ENCODE assay signal across 9 mouse cellular contexts in the genomic region with DNA sequence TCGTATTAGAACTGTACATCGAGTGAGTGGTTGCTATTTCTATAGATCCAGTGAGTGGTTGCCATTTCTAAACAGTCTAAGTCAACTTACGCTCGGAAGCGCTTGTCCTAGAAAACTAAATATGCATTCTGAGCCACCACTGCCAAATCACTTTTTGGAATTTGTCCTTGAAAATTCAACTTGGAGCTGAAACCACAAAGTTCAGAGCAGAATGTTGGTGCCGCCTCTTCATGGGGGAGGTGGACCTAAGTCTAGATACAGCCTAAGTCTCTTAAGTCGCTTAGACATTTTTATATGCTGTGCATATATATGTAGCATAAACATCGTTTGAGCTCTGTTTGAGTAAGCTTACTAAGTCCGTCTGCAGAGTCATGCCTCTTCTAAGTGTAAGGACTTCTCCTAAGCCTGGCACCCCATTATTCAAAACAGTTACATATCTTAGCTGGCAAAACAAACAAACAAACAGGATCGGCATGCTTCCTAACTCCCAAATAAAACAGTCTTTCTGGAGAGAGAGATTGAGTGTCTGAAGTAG. TPM values are rescaled to one million over a fixed set of nuclear protein-coding genes. Genes with fewer than 3 reads are reported as not detected.
DNase-seq lines count a peak whose midpoint lies in the region; ATAC-seq lines count a peak whose summit lies in the region.
"Had no signal": no experiment of that assay in that cellular context is flagged by ENCODE, and none has a peak within 500 bp of the region (broad histone marks: within the 10 kb centered on the region; RNA-seq: fewer than 3 reads in every experiment).

No protein-coding gene starts in this region.

- H3K9ac ChIP-seq in liver, embryonic 12.5 days: no peak overlapping the region
- H3K9ac ChIP-seq in forebrain, embryonic 12.5 days: 0 out of 2 replicates have a peak overlapping the region, but pooled peaks have one; percentile 21
- H3K9ac ChIP-seq in midbrain, embryonic 13.5 days (replicated peaks): no peak overlapping the region
- H3K9ac ChIP-seq: liver, embryonic 14.5 days had no signal

- no peak for ATAC-seq in liver, embryonic 12.5 days
- ATAC-seq in forebrain, embryonic 12.5 days (ENCODE audit: low FRiP score): no peak
- no peak for ATAC-seq in midbrain, embryonic 13.5 days

- H3K4me1 ChIP-seq in liver, embryonic 12.5 days: peaks cover 12% of the 10 kb centered on the region
- H3K4me1 ChIP-seq in forebrain, embryonic 12.5 days: peaks cover 10% of the 10 kb centered on the region
- peaks cover 12% of the 10 kb centered on the region for H3K4me1 ChIP-seq in midbrain, embryonic 13.5 days (replicated peaks)

- intact Hi-C loops in gastrocnemius, postnatal 36 days (cut with DNase I): loop anchor here (5.0 to 10.0 kb wide), 2 partner anchors 106 to 434 kb away; no protein-coding TSS in a partner anchor

- H3K4me3 ChIP-seq in liver, embryonic 12.5 days: no peak overlapping the region
- H3K4me3 ChIP-seq in forebrain, embryonic 12.5 days (replicated peaks): no peak overlapping the region
- H3K4me3 ChIP-seq in midbrain, embryonic 13.5 days (replicated peaks): no peak overlapping the region

- 72% methylated on average over 10 of the region's 10 CpGs for WGBS in liver, embryonic 12.5 days (ENCODE audit: insufficient replicate concordance)
- 91% methylated on average over 10 of the region's 10 CpGs for WGBS in forebrain, embryonic 12.5 days
- WGBS in midbrain, embryonic 13.5 days: 92% methylated on average over 10 of the region's 10 CpGs

- H3K4me2 ChIP-seq in liver, embryonic 12.5 days: peak overlapping the region; percentile 41; the same call in 1 of the 2 replicates
- no peak overlapping the region for H3K4me2 ChIP-seq in forebrain, embryonic 12.5 days
- H3K4me2 ChIP-seq in midbrain, embryonic 13.5 days (replicated peaks): peak overlapping the region; percentile 26; the same call in 1 of the 2 replicates

- DNase-seq in adrenal gland, postnatal 14 days: peak; percentile 18
- DNase-seq in adrenal gland, adult 18-20 months (ENCODE audit: low spot score in 2 of 2): no peak
- no peak for DNase-seq in liver
- DNase-seq in gastrocnemius, postnatal 36 days: no peak
- DNase-seq in kidney, adult 18-20 months: no peak

- 0 out of 2 replicates have a peak, but pooled peaks cover 6% of the 10 kb centered on the region for H3K27me3 ChIP-seq in liver, embryonic 12.5 days (replicated peaks)
- H3K27me3 ChIP-seq in forebrain, embryonic 12.5 days: peaks cover 6% of the 10 kb centered on the region; the same call in 1 of the 2 replicates
- peaks cover 9% of the 10 kb centered on the region; the same call in 1 of the 2 replicates for H3K27me3 ChIP-seq in midbrain, embryonic 13.5 days

- peak overlapping the region; percentile 3; the same call in 1 of the 2 replicates for H3K27ac ChIP-seq in liver, embryonic 12.5 days
- H3K27ac ChIP-seq in forebrain, embryonic 12.5 days: peak overlapping the region; percentile 83
- H3K27ac ChIP-seq in midbrain, embryonic 13.5 days: peak overlapping the region; percentile 64
- H3K27ac ChIP-seq: liver, embryonic 14.5 days had no signal

- H3K9me3 ChIP-seq in liver, embryonic 12.5 days (replicated peaks): no peaks in the 10 kb centered on the region
- H3K9me3 ChIP-seq in forebrain, embryonic 12.5 days: no peaks in the 10 kb centered on the region
- H3K9me3 ChIP-seq in midbrain, embryonic 13.5 days: no peaks in the 10 kb centered on the region

- H3K36me3 ChIP-seq in liver, embryonic 12.5 days: no peaks in the 10 kb centered on the region
- H3K36me3 ChIP-seq in forebrain, embryonic 12.5 days (replicated peaks): no peaks in the 10 kb centered on the region
- H3K36me3 ChIP-seq in midbrain, embryonic 13.5 days: no peaks in the 10 kb centered on the region

RNA-seq across cellular contexts. Expression of gene Sstr2, which starts 8.0 kb away (rescaled TPM):
- 2.4 and 2.6 TPM in 2 replicates for total RNA-seq in adrenal gland, postnatal 14 days (2021)
- total RNA-seq in adrenal gland, adult 18-20 months (2021): 1 to 10 TPM; 2.4 to 7.0 TPM
- polyA plus RNA-seq in liver, embryonic 12.5 days (2016; fragmentation: Nextera tagmentation; extraction: Ambion mirVana): 2.2 and 2.7 TPM in 2 replicates
- polyA plus RNA-seq in forebrain, embryonic 12.5 days (2016; fragmentation: Nextera tagmentation; extraction: Ambion mirVana): 22.4 and 25.4 TPM in 2 replicates
- polyA plus RNA-seq in midbrain, embryonic 13.5 days (2015; fragmentation: Nextera tagmentation; extraction: Ambion mirVana): 15.7 and 19.4 TPM in 2 replicates
- total RNA-seq in gastrocnemius, postnatal 36 days (2021): not detected

RNA-seq across cellular contexts. Expression of gene Cog1, which starts 37.8 kb away (rescaled TPM):
- 30.8 and 31.9 TPM in 2 replicates for total RNA-seq in adrenal gland, postnatal 14 days (2021)
- 10 to 100 TPM; 36.5 to 44.0 TPM for total RNA-seq in adrenal gland, adult 18-20 months (2021)
- 19.4 and 21.7 TPM in 2 replicates for polyA plus RNA-seq in liver, embryonic 12.5 days (2016; fragmentation: Nextera tagmentation; extraction: Ambion mirVana)
- 35.3 and 38.3 TPM in 2 replicates for polyA plus RNA-seq in forebrain, embryonic 12.5 days (2016; fragmentation: Nextera tagmentation; extraction: Ambion mirVana)
- polyA plus RNA-seq in midbrain, embryonic 13.5 days (2015; fragmentation: Nextera tagmentation; extraction: Ambion mirVana): 31.7 and 33.2 TPM in 2 replicates
- 10 to 100 TPM; 18.2 to 18.9 TPM for total RNA-seq in gastrocnemius, postnatal 36 days (2021)

RNA-seq across cellular contexts. Expression of gene Slc39a11, which starts 38.7 kb away (rescaled TPM):
- total RNA-seq in adrenal gland, postnatal 14 days (2021): 13.7 and 17.5 TPM in 2 replicates
- total RNA-seq in adrenal gland, adult 18-20 months (2021): 10 to 100 TPM; 23.1 to 29.1 TPM
- polyA plus RNA-seq in liver, embryonic 12.5 days (2016; fragmentation: Nextera tagmentation; extraction: Ambion mirVana): 18.0 and 18.3 TPM in 2 replicates
- 23.9 and 25.1 TPM in 2 replicates for polyA plus RNA-seq in forebrain, embryonic 12.5 days (2016; fragmentation: Nextera tagmentation; extraction: Ambion mirVana)
- 29.8 and 31.2 TPM in 2 replicates for polyA plus RNA-seq in midbrain, embryonic 13.5 days (2015; fragmentation: Nextera tagmentation; extraction: Ambion mirVana)
- 1 to 10 TPM; 2.4 to 2.8 TPM for total RNA-seq in gastrocnemius, postnatal 36 days (2021)

Comparison
In these comparisons a context has a peak if more than half of its experiments do, and no peak if none do; other contexts are left out.
1. H3K27ac ChIP-seq: peak in every context shown above with its lines; median percentile 83 in forebrain, embryonic 12.5 days; 64 in midbrain, embryonic 13.5 days; 3 in liver, embryonic 12.5 days.